Mouse (Mus musculus): ENCODE results near the gene Chid1. TPM values are rescaled to one million over a fixed set of nuclear protein-coding genes. Genes with fewer than 3 reads are reported as not detected.
A peak's percentile ranks its signal among the peaks of the same experiment; 100 is the strongest.

Chid1 gene
- polyA plus RNA-seq, 1 experiment from 2014 or later, result 22.9 TPM

DNA sequence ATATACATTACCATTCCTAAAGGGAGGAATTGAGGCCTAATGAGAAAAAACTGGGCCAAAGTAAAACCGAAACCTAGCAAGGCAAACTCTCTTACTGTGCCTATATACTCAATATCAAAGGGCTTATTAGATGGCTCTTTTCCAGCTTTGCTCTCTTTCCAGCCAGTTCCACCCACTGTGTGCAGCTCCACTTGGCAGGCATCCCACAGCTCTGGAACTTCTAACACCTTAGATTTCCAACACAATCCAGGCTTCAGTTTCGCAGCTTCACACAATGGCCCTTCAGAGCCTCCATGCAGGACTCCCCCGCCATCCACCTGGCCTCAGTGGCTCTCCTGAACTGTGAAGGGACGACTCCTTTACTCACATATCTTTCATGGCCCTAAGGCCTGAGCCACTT lies 5.0 kb upstream of the Chid1 start:
- Histone ChIP-seq H3K4me1 (replicated peaks; ENCODE audit: control insufficient read depth, insufficient read depth, low read length) (peaks cover 4% of the 10 kb centered on the region; the same call in 1 of the 2 replicates), H3K27ac (ENCODE audit: low read depth, low read length) (no peak overlapping the region), H3K4me2 (ENCODE audit: low read depth, low read length, severe bottlenecking) (no peak overlapping the region), H3K4me3 (ENCODE audit: low read depth, low read length) (no peak overlapping the region), H3K9me3 (ENCODE audit: control insufficient read depth, low read length) (no peaks in the 10 kb centered on the region), H3K36me3 (ENCODE audit: control insufficient read depth, insufficient read depth, low read length) (no peaks in the 10 kb centered on the region), H3K9ac (ENCODE audit: low read length) (no peak overlapping the region), H3K27me3 (ENCODE audit: control insufficient read depth, insufficient read depth, low read length) (no peaks in the 10 kb centered on the region)
- ATAC-seq (replicated peaks; ENCODE audit: low FRiP score) (no peak), DNase-seq (ENCODE audit: low spot score) (no peak)
- 83% methylated on average over 4 of the region's 4 CpGs for WGBS

DNA sequence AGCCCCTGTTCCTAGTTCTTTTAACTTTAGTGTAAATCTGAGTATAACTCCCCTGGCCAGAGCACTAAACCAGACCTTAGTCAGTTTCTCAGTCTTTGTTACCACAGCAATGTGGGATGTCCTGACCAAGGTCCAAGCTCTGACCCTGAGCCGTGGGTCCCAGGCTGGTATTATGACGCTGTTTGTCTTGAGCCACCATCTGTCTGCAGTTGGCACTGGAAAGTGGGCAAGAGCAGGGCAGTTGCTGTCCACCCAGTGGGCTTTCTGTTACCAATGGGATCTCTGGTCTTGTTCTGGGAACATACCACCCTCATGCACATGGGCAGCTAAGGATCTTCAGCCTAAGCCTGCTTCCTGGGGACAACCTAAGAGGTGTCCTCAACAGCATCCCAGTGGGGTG lies 2.9 kb upstream of the Chid1 start:
- Histone ChIP-seq H3K36me3 (ENCODE audit: control insufficient read depth, insufficient read depth, low read length) (no peaks in the 10 kb centered on the region), H3K4me3 (ENCODE audit: low read depth, low read length) (no peak overlapping the region), H3K27me3 (ENCODE audit: control insufficient read depth, insufficient read depth, low read length) (no peaks in the 10 kb centered on the region), H3K9ac (ENCODE audit: low read length) (no peak overlapping the region), H3K9me3 (ENCODE audit: control insufficient read depth, low read length) (no peaks in the 10 kb centered on the region), H3K27ac (ENCODE audit: low read depth, low read length) (no peak overlapping the region), H3K4me1 (replicated peaks; ENCODE audit: control insufficient read depth, insufficient read depth, low read length) (peaks cover 4% of the 10 kb centered on the region; the same call in 1 of the 2 replicates), H3K4me2 (ENCODE audit: low read depth, low read length, severe bottlenecking) (no peak overlapping the region)
- WGBS, result 88% methylated on average over 2 of the region's 2 CpGs
- no peak for ATAC-seq (replicated peaks; ENCODE audit: low FRiP score)
- DNase-seq (ENCODE audit: low spot score), result no peak

DNA sequence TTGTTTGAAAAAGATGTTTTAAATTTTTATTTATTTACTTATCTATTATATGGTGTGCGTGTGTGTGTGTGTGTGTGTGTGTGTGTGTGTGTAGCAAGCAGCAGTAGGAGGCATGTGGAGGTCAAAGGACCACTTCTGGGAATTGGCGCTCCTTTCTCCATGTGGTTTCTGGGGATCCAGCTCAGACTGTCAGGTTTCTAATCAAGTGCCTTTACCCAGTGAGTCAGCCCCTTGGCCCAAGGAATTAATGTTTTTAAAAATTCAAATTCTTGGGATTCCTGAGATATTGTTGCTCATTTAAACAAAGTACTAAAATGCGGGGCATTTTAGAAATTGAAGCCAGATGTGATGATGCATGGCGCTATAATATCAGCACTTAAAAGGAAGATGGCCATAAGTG lies 2.0 kb upstream of the Chid1 start:
- H3K4me2 ChIP-seq (ENCODE audit: low read depth, low read length, severe bottlenecking), result no peak overlapping the region
- H3K9me3 ChIP-seq (ENCODE audit: control insufficient read depth, low read length), result no peaks in the 10 kb centered on the region
- no peaks in the 10 kb centered on the region for H3K27me3 ChIP-seq (ENCODE audit: control insufficient read depth, insufficient read depth, low read length)
- H3K27ac ChIP-seq (ENCODE audit: low read depth, low read length), result no peak overlapping the region
- peaks cover 4% of the 10 kb centered on the region; the same call in 1 of the 2 replicates for H3K4me1 ChIP-seq (replicated peaks; ENCODE audit: control insufficient read depth, insufficient read depth, low read length)
- DNase-seq (ENCODE audit: low spot score), result no peak
- H3K9ac ChIP-seq (ENCODE audit: low read length), result no peak overlapping the region
- H3K36me3 ChIP-seq (ENCODE audit: control insufficient read depth, insufficient read depth, low read length), result no peaks in the 10 kb centered on the region
- no peak for ATAC-seq (replicated peaks; ENCODE audit: low FRiP score)
- 77% methylated on average over 4 of the region's 4 CpGs for WGBS
- no peak overlapping the region for H3K4me3 ChIP-seq (ENCODE audit: low read depth, low read length)

DNA sequence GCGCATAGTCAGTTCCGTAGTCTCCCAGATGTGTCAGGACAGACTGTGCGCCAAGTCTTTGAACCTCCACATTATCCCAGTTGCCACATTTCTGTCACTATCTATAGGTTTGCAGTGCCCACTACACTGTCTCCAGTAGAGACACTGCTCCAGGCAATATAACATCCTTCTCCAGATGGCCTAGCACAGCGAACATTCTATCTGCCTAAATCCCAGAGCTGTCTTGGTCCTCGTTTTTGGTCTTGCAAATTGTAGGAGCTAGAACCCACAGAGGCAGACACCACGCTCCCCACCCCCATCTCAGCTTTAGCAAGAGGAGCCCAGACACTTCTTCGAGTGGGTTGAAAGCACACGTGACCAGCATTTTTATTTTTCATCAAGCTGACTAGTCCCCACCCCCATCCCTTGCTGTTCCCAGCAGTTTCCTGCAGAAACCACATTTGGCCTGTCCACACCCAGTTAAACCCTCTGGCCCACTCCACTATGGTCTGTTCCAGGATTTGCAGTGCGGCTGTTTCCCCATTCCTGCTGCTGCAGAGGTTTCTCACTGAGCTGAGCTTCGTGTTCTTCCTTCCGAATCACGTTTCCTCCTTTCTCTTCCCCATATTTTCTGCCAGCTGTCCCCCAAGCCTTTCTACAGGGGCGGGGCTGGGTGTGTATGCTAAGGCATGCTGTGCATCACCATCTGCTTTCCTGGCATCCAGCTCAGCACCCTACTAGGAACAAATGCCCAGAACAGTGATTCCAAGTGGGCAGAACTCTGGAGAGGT lies 840 bp upstream of the Chid1 start:
- H3K9me3 ChIP-seq (ENCODE audit: control insufficient read depth, low read length), result no peaks in the 10 kb centered on the region
- H3K9ac ChIP-seq (ENCODE audit: low read length), result peak overlapping the region; percentile 78
- no peaks in the 10 kb centered on the region for H3K27me3 ChIP-seq (ENCODE audit: control insufficient read depth, insufficient read depth, low read length)
- peaks cover 4% of the 10 kb centered on the region; the same call in 1 of the 2 replicates for H3K4me1 ChIP-seq (replicated peaks; ENCODE audit: control insufficient read depth, insufficient read depth, low read length)
- ATAC-seq (replicated peaks; ENCODE audit: low FRiP score) (no peak; the same call in none of the 2 replicates), DNase-seq (ENCODE audit: low spot score) (no peak)
- H3K36me3 ChIP-seq (ENCODE audit: control insufficient read depth, insufficient read depth, low read length), result no peaks in the 10 kb centered on the region
- no peak overlapping the region; the same call in 1 of the 2 replicates for H3K27ac ChIP-seq (ENCODE audit: low read depth, low read length)
- peak overlapping the region; percentile 90 for H3K4me2 ChIP-seq (ENCODE audit: low read depth, low read length, severe bottlenecking)
- WGBS, result 57% methylated on average over 13 of the region's 13 CpGs
- H3K4me3 ChIP-seq (ENCODE audit: low read depth, low read length), result peak overlapping the region; percentile 69

DNA sequence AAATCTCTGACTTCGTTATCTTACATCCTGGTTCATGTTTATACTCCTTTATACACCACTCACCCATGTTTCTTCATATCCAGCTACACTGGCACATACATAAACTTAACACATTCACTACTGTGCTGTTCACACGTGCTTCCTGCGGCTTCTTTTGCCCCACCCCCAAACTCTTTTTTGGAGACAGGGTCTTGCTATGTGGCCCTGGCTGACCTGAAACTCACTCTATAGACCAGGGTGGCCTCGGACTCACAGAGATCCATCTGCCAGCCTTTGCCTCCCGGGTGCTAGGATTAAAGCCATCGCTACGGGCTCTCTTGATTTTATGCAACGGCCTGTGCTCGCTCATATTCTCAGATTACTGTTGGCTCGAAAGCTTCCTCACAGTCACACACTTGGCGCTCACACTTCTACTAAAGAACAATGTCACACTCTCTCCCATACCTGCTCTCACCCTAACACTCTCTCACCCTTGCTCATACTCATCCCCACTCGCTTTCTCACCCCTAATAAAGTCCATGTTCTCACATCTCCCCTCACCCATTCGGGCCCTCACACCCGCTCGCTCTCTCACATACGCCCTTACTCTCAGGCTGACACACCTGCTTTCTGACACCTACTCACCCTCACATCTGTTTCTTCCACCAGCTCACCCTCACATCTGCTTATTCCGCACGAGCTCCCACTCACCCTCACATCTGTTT lies 653 bp downstream of the Chid1 start:
- H3K4me2 ChIP-seq (ENCODE audit: low read depth, low read length, severe bottlenecking), result peak overlapping the region; percentile 90
- peaks cover 4% of the 10 kb centered on the region; the same call in 1 of the 2 replicates for H3K4me1 ChIP-seq (replicated peaks; ENCODE audit: control insufficient read depth, insufficient read depth, low read length)
- H3K27ac ChIP-seq (ENCODE audit: low read depth, low read length), result 0 out of 2 replicates have a peak overlapping the region, but pooled peaks have one; percentile 43
- no peaks in the 10 kb centered on the region for H3K36me3 ChIP-seq (ENCODE audit: control insufficient read depth, insufficient read depth, low read length)
- ATAC-seq (replicated peaks; ENCODE audit: low FRiP score) (peak; percentile 22), DNase-seq (ENCODE audit: low spot score) (peak; percentile 54)
- H3K27me3 ChIP-seq (ENCODE audit: control insufficient read depth, insufficient read depth, low read length), result no peaks in the 10 kb centered on the region
- H3K4me3 ChIP-seq (ENCODE audit: low read depth, low read length), result peak overlapping the region; percentile 69
- H3K9me3 ChIP-seq (ENCODE audit: control insufficient read depth, low read length), result no peaks in the 10 kb centered on the region
- 22% methylated on average over 18 of the region's 18 CpGs for WGBS
- peak overlapping the region; percentile 78 for H3K9ac ChIP-seq (ENCODE audit: low read length)

DNA sequence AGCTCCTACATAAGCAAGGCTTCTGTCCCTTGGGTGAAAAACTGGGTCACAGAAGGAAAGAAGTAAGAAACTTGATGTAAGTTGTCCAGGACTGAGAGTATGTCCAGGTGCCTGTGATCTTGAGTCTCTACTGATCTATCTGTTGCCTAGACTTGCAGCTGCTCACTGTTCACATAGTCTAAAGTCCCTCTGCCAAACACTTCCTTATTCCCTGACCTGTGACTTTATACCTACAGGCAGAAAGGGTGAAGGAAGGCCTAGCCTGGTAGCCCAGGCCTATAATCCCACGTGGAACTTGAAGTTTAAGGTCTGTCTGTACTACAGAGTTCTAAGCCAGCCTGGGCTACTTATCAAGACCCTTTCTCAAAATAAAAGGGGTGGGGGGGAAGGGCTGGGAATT lies 4.1 kb downstream of the Chid1 start:
- Histone ChIP-seq H3K4me1 (replicated peaks; ENCODE audit: control insufficient read depth, insufficient read depth, low read length) (peaks cover 4% of the 10 kb centered on the region; the same call in 1 of the 2 replicates), H3K27me3 (ENCODE audit: control insufficient read depth, insufficient read depth, low read length) (no peaks in the 10 kb centered on the region), H3K9me3 (ENCODE audit: control insufficient read depth, low read length) (no peaks in the 10 kb centered on the region), H3K4me2 (ENCODE audit: low read depth, low read length, severe bottlenecking) (no peak overlapping the region), H3K9ac (ENCODE audit: low read length) (no peak overlapping the region), H3K27ac (ENCODE audit: low read depth, low read length) (no peak overlapping the region), H3K36me3 (ENCODE audit: control insufficient read depth, insufficient read depth, low read length) (no peaks in the 10 kb centered on the region), H3K4me3 (ENCODE audit: low read depth, low read length) (no peak overlapping the region)
- no peak for DNase-seq (ENCODE audit: low spot score)
- no peak for ATAC-seq (replicated peaks; ENCODE audit: low FRiP score)
- 71% methylated on average over 1 of the region's 1 CpGs for WGBS

DNA sequence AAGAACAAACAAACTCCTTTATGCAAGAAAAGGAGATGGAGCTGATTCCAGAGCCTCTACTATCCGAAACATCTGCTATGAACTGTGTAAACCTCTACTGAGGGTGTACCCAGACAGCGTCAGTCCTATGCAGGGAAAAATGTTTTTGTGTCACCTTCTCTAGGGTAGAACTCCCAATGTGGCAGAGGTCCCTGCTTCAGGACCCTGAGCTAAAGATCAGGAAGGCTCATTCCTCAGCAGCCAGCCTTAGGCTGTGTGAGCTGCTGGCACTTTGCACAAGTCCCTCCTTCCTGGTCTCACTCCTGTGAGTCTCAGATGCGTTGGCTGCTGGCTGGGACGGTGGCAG lies 14.1 kb downstream of the Chid1 start:
- H3K27me3 ChIP-seq (ENCODE audit: control insufficient read depth, insufficient read depth, low read length), result no peaks in the 10 kb centered on the region
- no peak for ATAC-seq (replicated peaks; ENCODE audit: low FRiP score)
- H3K4me2 ChIP-seq (ENCODE audit: low read depth, low read length, severe bottlenecking), result no peak overlapping the region
- DNase-seq (ENCODE audit: low spot score), result no peak
- no peak overlapping the region for H3K9ac ChIP-seq (ENCODE audit: low read length)
- no peaks in the 10 kb centered on the region for H3K36me3 ChIP-seq (ENCODE audit: control insufficient read depth, insufficient read depth, low read length)
- H3K4me1 ChIP-seq (replicated peaks; ENCODE audit: control insufficient read depth, insufficient read depth, low read length), result no peaks in the 10 kb centered on the region
- H3K4me3 ChIP-seq (ENCODE audit: low read depth, low read length), result no peak overlapping the region
- H3K9me3 ChIP-seq (ENCODE audit: control insufficient read depth, low read length), result no peaks in the 10 kb centered on the region
- no peak overlapping the region for H3K27ac ChIP-seq (ENCODE audit: low read depth, low read length)
- WGBS, result 80% methylated on average over 4 of the region's 4 CpGs

DNA sequence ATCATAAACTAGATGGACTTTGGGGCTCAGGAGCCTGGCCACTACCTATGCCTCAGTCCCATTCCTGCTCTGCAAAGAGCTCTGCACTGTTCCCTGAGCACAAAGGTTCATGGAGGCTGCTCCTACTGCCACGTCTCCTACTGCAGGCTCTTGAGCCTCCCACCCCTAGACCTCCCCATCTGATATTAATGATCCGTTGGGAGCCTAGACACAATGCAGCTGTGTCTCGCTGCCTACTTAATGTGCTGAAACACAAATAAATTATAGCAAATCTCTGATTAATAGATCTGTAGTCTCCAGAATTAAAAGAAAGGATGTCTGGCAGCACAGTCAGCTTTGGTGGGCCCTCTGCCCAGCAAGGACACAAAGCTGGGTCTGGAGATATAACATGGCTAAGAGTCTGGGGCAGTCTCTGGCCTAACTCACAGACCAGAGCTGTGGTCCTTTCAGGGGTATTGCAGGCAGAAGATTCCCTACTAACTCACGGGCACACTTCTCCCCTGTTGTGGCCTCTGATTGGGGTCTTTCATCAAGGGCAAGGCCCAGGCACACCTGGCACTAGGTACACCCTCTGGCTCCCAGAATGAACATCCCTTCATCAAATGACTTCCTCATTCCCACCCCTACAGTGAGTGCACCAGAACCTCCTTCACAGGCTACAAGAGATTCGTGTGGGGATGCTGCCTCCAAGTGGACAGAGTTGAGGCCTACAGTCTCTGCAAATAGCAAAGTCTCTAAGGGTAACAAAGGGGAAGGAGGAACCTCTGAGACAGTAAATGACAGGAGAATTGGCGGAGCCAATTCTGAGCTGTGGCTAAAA lies 14.7 kb downstream of the Chid1 start:
- no peaks in the 10 kb centered on the region for H3K4me1 ChIP-seq (replicated peaks; ENCODE audit: control insufficient read depth, insufficient read depth, low read length)
- no peaks in the 10 kb centered on the region for H3K27me3 ChIP-seq (ENCODE audit: control insufficient read depth, insufficient read depth, low read length)
- no peaks in the 10 kb centered on the region for H3K36me3 ChIP-seq (ENCODE audit: control insufficient read depth, insufficient read depth, low read length)
- no peak overlapping the region for H3K9ac ChIP-seq (ENCODE audit: low read length)
- ATAC-seq (replicated peaks; ENCODE audit: low FRiP score), result peak; percentile 67; the same call in 1 of the 2 replicates
- H3K4me3 ChIP-seq (ENCODE audit: low read depth, low read length), result no peak overlapping the region
- WGBS, result 58% methylated on average over 6 of the region's 6 CpGs
- no peaks in the 10 kb centered on the region for H3K9me3 ChIP-seq (ENCODE audit: control insufficient read depth, low read length)
- H3K27ac ChIP-seq (ENCODE audit: low read depth, low read length), result no peak overlapping the region
- peak; percentile 76 for DNase-seq (ENCODE audit: low spot score)
- no peak overlapping the region for H3K4me2 ChIP-seq (ENCODE audit: low read depth, low read length, severe bottlenecking)

All from forebrain, embryonic 11.5 days (tissue).